Mouse (Mus musculus): Measurements from ENCODE around the gene Ppia. TPM values are rescaled to one million over a fixed set of nuclear protein-coding genes. Genes with fewer than 3 reads are reported as not detected.
"Not testable (repeated sequence)": the region's sequence is repeated elsewhere in the genome, so short reads cannot be mapped to it uniquely, and the experiment has no call there.

The Ppia gene
- total RNA-seq (2021): 1,000 to 10,000 TPM; 1,588 to 1,631 TPM
- long read RNA-seq, experiment 1, transcript Ppia-202 (5 exons, 1,170 nt): major isoform, 1,360 of 1,402 reads
- long read RNA-seq, experiment 1, partial matches to known transcripts: 12 of 1,402 reads
- long read RNA-seq, experiment 1, other reads (novel, unspliced or antisense): 25 of 1,402 reads
- long read RNA-seq, experiment 2, transcript Ppia-202 (5 exons, 1,170 nt): major isoform, 925 of 952 reads
- long read RNA-seq, experiment 2, partial matches to known transcripts: 6 of 952 reads
- long read RNA-seq, experiment 2, other reads (novel, unspliced or antisense): 18 of 952 reads

- no peak for DNase-seq
Observed at GRCm38 (mm10) chr11:6414751-6415550, at the start of gene Ppia. Gene Ppia (plus strand): TSS chr11:6415443.

DNA sequence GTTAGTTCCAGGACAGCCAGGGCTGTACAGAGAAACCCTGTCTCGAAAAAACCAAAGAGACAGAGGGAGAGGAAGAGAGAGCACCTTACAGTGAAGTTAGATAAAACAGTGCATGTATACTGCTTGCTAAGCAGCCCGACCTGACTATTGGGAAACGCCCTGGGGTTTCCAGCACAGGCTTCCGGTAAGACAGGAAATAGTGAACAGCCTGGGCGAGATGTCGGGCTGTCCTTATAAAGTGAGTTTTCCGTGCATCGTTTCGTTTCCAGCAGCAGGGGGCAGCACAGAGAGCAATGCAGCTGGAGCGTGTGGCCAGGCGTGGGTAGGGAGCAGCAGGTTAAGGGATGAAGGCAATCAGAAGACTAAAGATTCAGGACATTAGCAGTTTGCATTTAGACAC, 49.4 kb upstream of the Ppia start:
- peak; percentile 80 for DNase-seq

DNA sequence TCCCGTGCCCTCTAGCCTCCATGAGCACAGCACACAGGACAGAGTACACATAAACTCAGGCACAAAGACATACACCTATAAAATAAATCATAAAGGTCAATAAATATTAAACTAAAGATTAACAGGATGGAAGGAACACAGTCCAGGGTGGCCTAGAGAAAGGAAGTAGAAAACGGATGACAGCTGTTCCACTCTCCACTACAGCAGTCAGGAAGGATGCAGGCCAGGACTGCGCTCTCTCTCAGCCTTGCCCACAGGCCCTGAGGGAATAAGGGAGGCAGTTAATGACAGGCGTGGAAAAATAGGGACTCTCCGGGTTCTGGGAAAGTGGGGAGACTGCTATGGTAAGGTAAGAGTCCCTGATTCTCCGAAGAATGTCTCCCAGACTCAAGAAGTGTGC, 48.8 kb upstream of the Ppia start:
- no peak for DNase-seq

DNA sequence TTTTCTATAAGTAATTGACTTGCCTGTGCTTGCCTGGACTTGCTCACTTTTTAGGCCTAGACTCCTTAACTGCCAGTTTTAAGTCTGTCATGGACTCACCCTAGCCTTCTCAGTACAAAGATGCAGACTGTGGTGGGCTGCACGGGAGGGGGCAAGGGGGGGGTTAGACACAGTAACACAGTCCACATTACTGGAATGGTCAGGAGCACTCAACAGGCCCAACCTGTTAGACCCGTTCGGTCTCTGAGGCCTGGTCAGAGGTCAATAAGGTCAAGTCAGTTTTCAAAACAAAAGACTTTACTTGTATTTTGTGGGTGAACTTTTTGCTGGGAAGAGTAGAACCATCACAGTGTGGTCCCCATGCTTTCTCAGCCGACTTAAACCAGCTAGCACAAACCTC, 48.1 kb upstream of the Ppia start:
- no peak for DNase-seq

GRCm38 (mm10) chr11:6367986-6368385, 47.3 kb upstream of the Ppia start:
- not testable (repeated sequence) for DNase-seq

DNA sequence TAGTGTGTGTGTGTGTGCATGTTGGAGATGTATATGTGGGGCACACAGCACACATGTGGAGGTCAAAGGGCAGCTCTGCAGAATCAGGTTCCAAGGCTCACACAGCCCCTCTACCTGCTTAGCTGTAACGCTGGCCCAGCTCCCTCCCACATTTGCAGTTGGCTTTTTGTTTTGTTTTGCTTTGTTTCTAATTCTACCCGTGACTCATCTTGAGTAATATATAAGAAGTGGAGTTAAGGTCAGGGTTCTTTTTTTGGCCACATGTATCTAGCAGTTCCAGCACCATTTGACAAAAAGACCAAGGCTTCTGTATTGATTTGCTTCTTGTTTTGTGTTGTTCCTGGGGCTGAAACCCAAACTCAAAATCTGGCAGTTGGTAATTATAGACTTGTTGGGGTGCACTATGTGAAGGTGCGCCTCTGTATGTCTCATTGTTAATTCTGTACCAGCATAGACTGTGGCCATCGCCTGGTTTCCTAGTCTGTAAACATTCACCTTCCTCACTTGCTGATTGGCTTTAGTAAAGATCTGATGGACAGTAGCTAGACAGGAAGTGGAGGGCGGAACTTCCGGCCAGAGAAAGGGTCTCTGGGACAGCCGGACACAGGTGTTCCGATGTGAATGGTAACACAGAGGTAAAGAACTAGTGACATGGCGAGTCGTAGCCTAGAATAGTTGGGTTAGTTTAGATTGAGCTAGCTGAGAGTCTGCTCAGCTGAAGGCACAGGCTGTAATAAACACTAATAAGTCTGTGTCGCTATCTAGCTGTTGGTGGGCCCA, 43.7 kb upstream of the Ppia start:
- no peak for DNase-seq

DNA sequence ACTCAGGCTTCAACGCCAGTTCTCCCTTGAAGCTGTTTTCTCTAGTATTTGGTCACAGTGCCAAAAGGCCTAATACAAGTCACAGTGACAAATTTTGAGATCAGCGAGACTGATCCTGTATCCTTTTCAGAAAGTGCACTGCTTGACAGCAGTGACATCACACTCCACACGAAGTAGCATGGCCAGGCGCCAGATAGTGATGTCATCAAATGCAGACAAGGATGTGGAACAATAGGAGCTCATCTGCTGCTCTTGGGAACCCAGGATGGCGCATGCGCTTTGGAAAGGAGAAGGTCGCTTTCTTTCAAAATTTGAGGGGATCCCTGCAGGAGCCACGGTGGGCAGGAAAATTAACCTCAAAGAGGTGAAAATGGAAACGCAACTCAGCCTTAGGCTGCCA, 42.5 kb upstream of the Ppia start:
- no peak for DNase-seq

GRCm38 (mm10) chr11:6380916-6381315, 34.3 kb upstream of the Ppia start:
- no peak for DNase-seq

GRCm38 (mm10) chr11:6388126-6388725, 27.0 kb upstream of the Ppia start:
- no peak for DNase-seq

DNA sequence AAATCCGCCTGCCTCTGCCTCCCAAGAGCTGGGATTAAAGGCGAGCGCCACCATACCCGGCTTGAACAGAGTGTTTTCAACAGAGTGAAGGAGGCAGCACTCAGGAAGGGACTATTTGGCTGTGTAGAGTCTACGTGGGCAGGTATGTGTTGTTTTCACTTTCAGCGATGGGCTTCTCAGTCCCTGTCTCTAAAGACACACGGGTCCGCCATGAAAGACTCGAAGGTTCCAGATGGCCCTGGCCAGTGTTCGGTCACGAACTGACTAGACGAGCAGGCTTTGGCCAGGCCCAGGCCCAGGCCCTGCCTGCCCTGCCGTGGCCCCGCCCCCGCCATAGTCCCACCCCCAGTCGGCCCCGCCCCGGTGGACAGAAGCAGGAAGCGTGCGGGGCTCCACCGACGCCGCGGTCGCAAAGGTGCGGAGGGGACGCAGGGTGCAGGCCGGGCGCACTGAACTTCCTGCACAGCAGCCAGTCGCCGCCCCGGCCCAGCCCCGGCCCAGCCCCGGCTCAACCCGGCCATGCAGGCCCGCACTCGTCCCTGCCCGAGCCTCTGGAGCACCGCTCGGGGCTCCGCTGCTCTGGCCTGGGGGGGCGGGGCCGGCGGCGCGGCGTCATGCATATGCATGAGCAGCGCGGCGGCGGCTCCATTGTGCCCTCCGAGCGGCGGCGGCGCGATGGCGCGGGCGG, 26.4 kb upstream of the Ppia start, which contains the start of gene Zmiz2:
Gene Zmiz2, plus strand, starts transcription at position 349 of the 688 bp plus-strand sequence.
- peak; percentile 98 for DNase-seq

- DNase-seq: peak; percentile 49
Observed at GRCm38 (mm10) chr11:6389483-6389921, 25.7 kb upstream of the Ppia start.

DNA sequence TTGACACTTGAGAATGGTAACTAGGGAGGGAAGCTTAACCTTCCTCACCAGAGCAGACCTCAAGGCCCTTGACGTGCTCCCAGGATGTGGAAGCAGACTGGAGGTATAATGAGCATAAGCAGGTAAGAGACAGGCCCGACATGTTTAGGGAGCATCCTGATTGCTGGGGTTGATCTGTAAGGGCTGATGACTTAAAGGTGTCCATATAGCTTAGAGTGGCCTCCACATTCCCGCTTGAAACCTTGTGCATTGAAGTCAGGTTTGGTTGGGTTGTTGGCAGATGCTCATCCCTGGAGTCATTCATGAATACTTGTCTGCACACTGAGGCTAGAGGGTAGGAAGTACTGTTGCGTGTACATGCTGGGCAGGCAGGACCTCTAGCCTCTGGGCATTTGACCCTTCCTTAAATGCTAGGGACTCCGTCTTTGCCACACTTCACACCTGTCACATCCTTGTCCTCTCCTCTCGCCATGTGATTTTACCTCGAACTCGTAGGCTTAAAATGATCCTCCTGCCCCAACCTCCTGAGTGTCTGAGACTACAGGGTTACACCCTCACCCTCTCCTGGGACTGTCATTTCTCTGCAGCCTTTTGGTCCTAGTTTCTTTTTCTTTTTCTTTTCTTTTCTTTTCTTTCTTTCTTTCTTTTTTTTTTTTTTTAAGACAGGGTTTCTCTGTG, 24.7 kb upstream of the Ppia start:
- no peak for DNase-seq

DNA sequence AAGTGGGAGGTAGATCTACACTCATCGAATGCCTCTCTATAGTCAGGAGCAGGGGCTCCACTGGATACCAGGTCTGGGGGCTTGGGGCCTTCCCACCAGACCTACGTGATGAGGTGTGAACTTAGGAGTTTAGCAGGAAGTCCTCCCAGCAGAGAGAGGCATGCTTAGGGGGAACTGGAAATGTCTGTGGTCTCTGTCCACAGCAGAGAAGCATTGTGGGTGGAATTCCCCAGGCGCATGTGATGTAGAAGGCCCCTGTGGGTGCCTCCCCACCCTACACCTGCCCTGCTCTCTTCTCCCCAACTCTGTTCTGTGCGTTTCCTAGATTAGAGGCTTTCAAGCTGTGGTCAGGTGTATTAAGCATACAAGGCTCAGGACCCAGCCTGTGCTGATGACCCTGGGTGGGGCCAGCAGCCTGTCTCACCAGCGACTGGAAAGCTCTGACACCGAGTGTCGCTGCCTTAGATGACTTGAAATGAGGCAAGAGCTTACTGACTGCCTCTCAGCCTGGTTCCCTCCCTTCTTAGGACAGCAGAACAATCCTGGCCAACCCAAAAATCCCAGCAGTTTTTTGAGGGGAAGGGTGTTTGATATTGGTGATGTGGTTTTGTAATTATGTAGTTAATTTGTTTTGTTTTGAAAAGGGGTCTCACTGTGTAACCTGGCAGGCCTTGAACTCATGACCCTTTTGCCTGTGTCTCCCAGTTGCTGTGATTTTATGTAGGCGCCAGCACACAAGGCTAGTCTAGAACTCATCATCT, 23.5 kb upstream of the Ppia start:
- no peak for DNase-seq

DNA sequence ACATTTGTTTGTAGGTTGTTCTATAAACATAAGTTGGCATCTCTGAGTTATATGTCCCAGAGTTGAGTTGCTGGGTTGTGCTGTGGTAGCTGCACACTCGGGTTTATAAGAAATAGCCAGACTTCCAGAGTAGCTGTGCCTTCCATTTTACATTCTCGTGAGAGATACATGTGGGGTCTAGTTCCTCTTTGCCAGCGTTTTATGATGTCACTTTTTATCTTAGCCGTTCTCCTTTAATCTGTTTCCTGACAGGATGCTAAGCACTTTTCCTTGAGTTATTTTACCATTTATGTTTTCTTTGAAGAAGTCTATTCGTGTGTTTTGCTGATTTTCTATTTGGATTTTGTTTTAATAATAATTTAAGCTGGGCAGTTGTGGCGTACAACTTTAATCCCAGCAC, 22.4 kb upstream of the Ppia start:
- no peak for DNase-seq

GRCm38 (mm10) chr11:6393866-6394265, 21.4 kb upstream of the Ppia start:
- DNase-seq: no peak

DNA sequence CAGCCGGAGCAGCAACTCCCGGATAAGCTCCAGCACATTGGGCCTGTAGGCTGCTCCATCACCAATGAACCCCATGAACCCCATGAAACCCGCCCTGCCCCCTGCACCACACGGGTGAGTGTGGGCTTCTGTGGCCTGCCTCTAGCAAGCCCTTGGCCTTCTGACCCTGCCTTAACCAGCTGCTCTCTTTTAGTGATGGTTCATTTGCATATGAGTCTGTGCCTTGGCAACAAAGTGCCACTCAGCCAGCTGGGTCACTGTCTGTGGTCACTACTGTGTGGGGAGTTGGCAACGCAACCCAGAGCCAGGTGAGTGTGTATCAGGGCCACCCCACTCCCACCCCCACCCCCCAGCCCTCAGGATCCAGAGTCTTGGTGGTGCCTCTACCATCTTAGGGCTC, 19.7 kb upstream of the Ppia start:
- DNase-seq: no peak

- DNase-seq: no peak
Observed at GRCm38 (mm10) chr11:6398141-6398540, 17.1 kb upstream of the Ppia start.

GRCm38 (mm10) chr11:6402515-6403510, 12.4 kb upstream of the Ppia start:
- DNase-seq: peak; percentile 86

DNA sequence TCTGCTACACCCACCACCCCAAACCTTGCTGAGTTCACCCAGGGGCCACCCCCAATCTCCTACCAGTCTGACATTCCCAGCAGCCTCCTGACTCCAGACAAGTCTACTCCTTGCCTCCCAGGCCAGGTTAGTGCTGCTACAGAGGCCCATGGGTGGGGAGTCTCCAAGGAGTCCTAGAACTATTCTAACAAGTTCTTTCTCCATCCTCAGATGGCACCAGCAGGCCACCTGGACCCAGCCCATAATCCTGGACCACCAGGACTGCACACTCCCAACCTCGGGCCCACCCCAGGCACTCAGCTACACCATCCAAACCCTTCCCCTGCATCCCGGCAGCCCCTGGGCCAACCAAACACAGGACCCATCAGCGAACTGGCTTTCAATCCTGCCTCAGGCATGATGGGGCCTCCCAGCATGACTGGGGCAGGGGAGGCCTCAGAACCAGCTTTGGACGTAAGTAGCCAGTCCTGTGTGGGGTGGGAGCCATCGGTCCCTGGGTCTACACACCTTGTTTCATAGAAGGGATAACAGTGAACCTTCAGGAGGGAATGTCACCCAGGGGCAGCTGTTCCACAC, 11.3 kb upstream of the Ppia start:
- DNase-seq: no peak
